ENCODE assay signal across 25 mouse cellular contexts in the genomic region with DNA sequence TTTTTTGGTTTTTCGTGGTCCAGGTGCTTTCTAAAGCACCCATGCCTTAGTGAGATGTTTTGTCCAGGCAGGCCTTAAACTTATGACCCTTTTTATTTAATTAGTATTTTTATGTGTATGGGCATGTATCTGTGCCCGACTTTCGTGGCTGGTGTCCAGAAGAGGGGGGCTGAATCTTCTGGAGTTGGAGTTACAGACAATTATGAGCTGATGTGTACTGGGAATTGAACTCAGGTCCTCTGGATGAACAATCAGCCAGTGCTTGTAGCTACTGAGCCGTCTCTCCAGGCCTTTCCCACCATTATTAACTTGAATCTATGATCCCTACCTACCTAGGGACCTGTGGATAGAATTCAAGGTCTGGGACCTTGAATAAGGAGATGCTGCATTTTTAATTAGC. TPM values are rescaled to one million over a fixed set of nuclear protein-coding genes. Genes with fewer than 3 reads are reported as not detected.
A peak's percentile ranks its signal among the peaks of the same experiment; 100 is the strongest.
DNase-seq lines count a peak whose midpoint lies in the region; ATAC-seq and TF ChIP-seq lines count a peak whose summit lies in the region.
"Had no signal": no experiment of that assay in that cellular context is flagged by ENCODE, and none has a peak within 500 bp of the region (broad histone marks: within the 10 kb centered on the region; RNA-seq: fewer than 3 reads in every experiment).

No protein-coding gene starts in this region.

- ATAC-seq in midbrain, embryonic 11.5 days (ENCODE audit: low FRiP score) = no peak
- ATAC-seq in midbrain, postnatal 0 days (ENCODE audit: low FRiP score) = no peak
- ATAC-seq in midbrain, embryonic 13.5 days = no peak
- ATAC-seq in intestine, postnatal 0 days = no peak
- ATAC-seq: CD4-positive, CD25-positive, alpha-beta regulatory T cell, adult 4 months; forebrain, embryonic 13.5 days; forebrain, embryonic 15.5 days; Patski had no signal

- H3K9me3 ChIP-seq in midbrain, embryonic 11.5 days (ENCODE audit: control insufficient read depth, low read length) = no peaks in the 10 kb centered on the region
- H3K9me3 ChIP-seq in midbrain, postnatal 0 days (ENCODE audit: low read length) = no peaks in the 10 kb centered on the region
- no peaks in the 10 kb centered on the region for H3K9me3 ChIP-seq in midbrain, embryonic 13.5 days
- no peaks in the 10 kb centered on the region for H3K9me3 ChIP-seq in intestine, postnatal 0 days (ENCODE audit: control insufficient read depth)
- H3K9me3 ChIP-seq: embryonic facial prominence, embryonic 10.5 days; embryonic facial prominence, embryonic 12.5 days; forebrain, embryonic 13.5 days; forebrain, embryonic 15.5 days; G1E had no signal

- peaks cover 26% of the 10 kb centered on the region for H3K4me1 ChIP-seq in midbrain, embryonic 11.5 days (ENCODE audit: control insufficient read depth, insufficient read depth, low read length)
- 0 out of 2 replicates have a peak, but pooled peaks cover 3% of the 10 kb centered on the region for H3K4me1 ChIP-seq in midbrain, postnatal 0 days (ENCODE audit: insufficient read depth, low read length)
- peaks cover 33% of the 10 kb centered on the region for H3K4me1 ChIP-seq in midbrain, embryonic 13.5 days (replicated peaks)
- H3K4me1 ChIP-seq in intestine, postnatal 0 days (replicated peaks; ENCODE audit: control insufficient read depth, insufficient read depth, low read length) = no peaks in the 10 kb centered on the region

- no peak overlapping the region for H3K27ac ChIP-seq in midbrain, embryonic 11.5 days (ENCODE audit: low read depth, low read length)
- H3K27ac ChIP-seq in midbrain, postnatal 0 days (ENCODE audit: low read depth, low read length) = no peak overlapping the region
- no peak overlapping the region for H3K27ac ChIP-seq in midbrain, embryonic 13.5 days
- no peak overlapping the region for H3K27ac ChIP-seq in intestine, postnatal 0 days (ENCODE audit: low read depth, low read length)
- H3K27ac ChIP-seq: embryonic facial prominence, embryonic 10.5 days; embryonic facial prominence, embryonic 12.5 days; forebrain, embryonic 13.5 days; forebrain, embryonic 15.5 days had no signal

- 18% methylated on average over 4 of the region's 4 CpGs for WGBS in midbrain, embryonic 11.5 days
- WGBS in midbrain, postnatal 0 days = 23% methylated on average over 4 of the region's 4 CpGs
- WGBS in midbrain, embryonic 13.5 days = 23% methylated on average over 4 of the region's 4 CpGs
- WGBS in intestine, postnatal 0 days = 70% methylated on average over 4 of the region's 4 CpGs

- H3K27me3 ChIP-seq in midbrain, embryonic 11.5 days (ENCODE audit: control insufficient read depth, insufficient read depth, low read length) = peaks cover 24% of the 10 kb centered on the region
- peaks cover 3% of the 10 kb centered on the region; the same call in 1 of the 2 replicates for H3K27me3 ChIP-seq in midbrain, postnatal 0 days (ENCODE audit: insufficient read depth, low read length)
- H3K27me3 ChIP-seq in midbrain, embryonic 13.5 days = peaks cover 23% of the 10 kb centered on the region
- no peaks in the 10 kb centered on the region; the same call in 1 of the 2 replicates for H3K27me3 ChIP-seq in intestine, postnatal 0 days (replicated peaks; ENCODE audit: control insufficient read depth, insufficient read depth, low read length)
- H3K27me3 ChIP-seq: CH12.LX, Patski had no signal

- no peak for TF ChIP-seq CTCF in midbrain, postnatal 0 days (IDR thresholded peaks at IDR 0.05)
- TF ChIP-seq CTCF in intestine, postnatal 0 days (IDR thresholded peaks at IDR 0.05; ENCODE audit: low read depth) = no peak

- H3K36me3 ChIP-seq in midbrain, embryonic 11.5 days (ENCODE audit: control insufficient read depth, insufficient read depth, low read length) = no peaks in the 10 kb centered on the region
- no peaks in the 10 kb centered on the region for H3K36me3 ChIP-seq in midbrain, postnatal 0 days (ENCODE audit: insufficient read depth, low read length)
- H3K36me3 ChIP-seq in midbrain, embryonic 13.5 days = no peaks in the 10 kb centered on the region
- H3K36me3 ChIP-seq in intestine, postnatal 0 days (ENCODE audit: control insufficient read depth, insufficient read depth) = no peaks in the 10 kb centered on the region
- H3K36me3 ChIP-seq: embryonic facial prominence, embryonic 10.5 days; embryonic facial prominence, embryonic 12.5 days; forebrain, embryonic 15.5 days; G1E had no signal

- H3K9ac ChIP-seq in midbrain, embryonic 11.5 days (ENCODE audit: low read length) = peak overlapping the region; percentile 54
- no peak overlapping the region for H3K9ac ChIP-seq in midbrain, postnatal 0 days (replicated peaks; ENCODE audit: low read length, poor library complexity, severe bottlenecking)
- no peak overlapping the region for H3K9ac ChIP-seq in midbrain, embryonic 13.5 days (replicated peaks)
- H3K9ac ChIP-seq in intestine, postnatal 0 days (ENCODE audit: low read depth, low read length) = no peak overlapping the region
- H3K9ac ChIP-seq: embryonic facial prominence, embryonic 12.5 days; forebrain, embryonic 13.5 days; forebrain, embryonic 15.5 days had no signal

- peak overlapping the region; percentile 35 for H3K4me2 ChIP-seq in midbrain, embryonic 11.5 days
- no peak overlapping the region for H3K4me2 ChIP-seq in midbrain, postnatal 0 days (ENCODE audit: low read depth, low read length, poor library complexity, severe bottlenecking)
- peak overlapping the region; percentile 42 for H3K4me2 ChIP-seq in midbrain, embryonic 13.5 days (replicated peaks)
- H3K4me2 ChIP-seq in intestine, postnatal 0 days (replicated peaks; ENCODE audit: low read depth) = no peak overlapping the region
- H3K4me2 ChIP-seq: embryonic facial prominence, embryonic 12.5 days; forebrain, embryonic 13.5 days; forebrain, embryonic 15.5 days had no signal

- peak overlapping the region; percentile 28 for H3K4me3 ChIP-seq in midbrain, embryonic 11.5 days (ENCODE audit: low read depth, low read length)
- H3K4me3 ChIP-seq in midbrain, postnatal 0 days (ENCODE audit: low read depth, low read length) = no peak overlapping the region
- H3K4me3 ChIP-seq in midbrain, embryonic 13.5 days (replicated peaks) = peak overlapping the region; percentile 34
- H3K4me3 ChIP-seq in intestine, postnatal 0 days (ENCODE audit: low read depth, low read length) = no peak overlapping the region
- H3K4me3 ChIP-seq: embryonic facial prominence, embryonic 12.5 days; forebrain, embryonic 13.5 days; forebrain, embryonic 15.5 days had no signal

- DNase-seq in heart, adult 11 months = peak; percentile 53
- DNase-seq in heart, adult 8-10 months (ENCODE audit: low spot score) = no peak
- peak; percentile 71 for DNase-seq in midbrain, embryonic 11.5 days (ENCODE audit: low spot score, missing footprints)
- DNase-seq in midbrain, postnatal 0 days (ENCODE audit: low spot score) = no peak
- DNase-seq: adrenal gland, adult 8-10 months; adrenal gland, postnatal 14 days; adrenal gland, postnatal 36 days; B cell, adult 2 months; cerebellum, adult 11-12 months; cerebellum, adult 2 months; cerebellum, adult 9-10 months; cerebellum, postnatal 10 days; cerebellum, postnatal 25 days had no signal

RNA-seq across cellular contexts. Expression of gene Tal2, which starts 1.9 kb away (rescaled TPM):
- under 1 TPM in 3 of 4 experiments, not detected in 1; 0.09 to 0.22 (median 0.09) TPM for total RNA-seq in heart, adult 8-10 months (2022)
- 44.9 and 45.9 TPM in 2 replicates for polyA plus RNA-seq in midbrain, embryonic 11.5 days (2014; fragmentation: Nextera tagmentation; extraction: Ambion mirVana)
- total RNA-seq in midbrain, postnatal 0 days (2014; rRNA removed) = 0.94 and 1.3 TPM in 2 replicates
- polyA plus RNA-seq in midbrain, postnatal 0 days (2015; fragmentation: Nextera tagmentation; extraction: Ambion mirVana) = 0.33 and 0.38 TPM in 2 replicates
- 30.1 and 35.7 TPM in 2 replicates for polyA plus RNA-seq in midbrain, embryonic 13.5 days (2015; fragmentation: Nextera tagmentation; extraction: Ambion mirVana)
- 0.04 TPM in 1 of 2 replicates, not detected in the other for polyA plus RNA-seq in intestine, postnatal 0 days (2015; fragmentation: Nextera tagmentation; extraction: Ambion mirVana)
- total RNA-seq: adrenal gland, adult 18-20 months; adrenal gland, postnatal 36 days; CH12.LX had no signal
- polyA plus RNA-seq: activated CD4-positive, CD25-positive, alpha-beta regulatory T cell, adult 4 months; CD4-positive, CD25-positive, alpha-beta regulatory T cell, adult 4 months; G1E; Patski had no signal

RNA-seq across cellular contexts. Expression of gene Tmem38b, which starts 44.4 kb away (rescaled TPM):
- total RNA-seq in heart, adult 8-10 months (2022) = 10 to 100 TPM; 21.7 to 30.6 (median 27.4) TPM
- polyA plus RNA-seq in midbrain, embryonic 11.5 days (2014; fragmentation: Nextera tagmentation; extraction: Ambion mirVana) = 13.0 and 13.5 TPM in 2 replicates
- total RNA-seq in midbrain, postnatal 0 days (2014; rRNA removed) = 3.2 and 7.4 TPM in 2 replicates
- 6.4 and 7.3 TPM in 2 replicates for polyA plus RNA-seq in midbrain, postnatal 0 days (2015; fragmentation: Nextera tagmentation; extraction: Ambion mirVana)
- polyA plus RNA-seq in midbrain, embryonic 13.5 days (2015; fragmentation: Nextera tagmentation; extraction: Ambion mirVana) = 11.1 TPM in 2 replicates
- 10.9 and 14.3 TPM in 2 replicates for polyA plus RNA-seq in intestine, postnatal 0 days (2015; fragmentation: Nextera tagmentation; extraction: Ambion mirVana)

Comparison
In these comparisons a context has a peak if more than half of its experiments do, and no peak if none do; other contexts are left out.
1. DNase-seq: peak in heart, adult 11 months (single experiment) and midbrain, embryonic 11.5 days (single experiment); none in heart, adult 8-10 months (single experiment) and midbrain, postnatal 0 days (single experiment).
2. H3K4me2 ChIP-seq: peak in midbrain, embryonic 11.5 days (single experiment) and midbrain, embryonic 13.5 days (single experiment); none in midbrain, postnatal 0 days (single experiment) and intestine, postnatal 0 days (single experiment).
3. H3K4me3 ChIP-seq: peak in midbrain, embryonic 11.5 days (single experiment) and midbrain, embryonic 13.5 days (single experiment); none in midbrain, postnatal 0 days (single experiment) and intestine, postnatal 0 days (single experiment).
4. RNA of gene Tal2, which starts 1.9 kb away (polyA plus RNA-seq): 44.9 to 45.9 TPM in midbrain, embryonic 11.5 days and 30.1 to 35.7 TPM in midbrain, embryonic 13.5 days; 0.33 to 0.38 TPM in midbrain, postnatal 0 days and 0.04 TPM in intestine, postnatal 0 days; every median in the first group is over 10 times any median in the second.